Mouse (Mus musculus): ENCODE data around the gene Prtn3. TPM values are rescaled to one million over a fixed set of nuclear protein-coding genes. Genes with fewer than 3 reads are reported as not detected.

Gene Prtn3
- polyA plus RNA-seq (2012; rRNA removed) = 15.3 and 15.8 TPM in 2 replicates

GRCm38 (mm10) chr10:79874290-79874862 lies at the start of gene Prtn3, which contains the start of gene Plppr3:
Gene Prtn3, plus strand, starts transcription at chr10:79874476.
Gene Plppr3, minus strand, starts transcription at chr10:79874634.

DNA sequence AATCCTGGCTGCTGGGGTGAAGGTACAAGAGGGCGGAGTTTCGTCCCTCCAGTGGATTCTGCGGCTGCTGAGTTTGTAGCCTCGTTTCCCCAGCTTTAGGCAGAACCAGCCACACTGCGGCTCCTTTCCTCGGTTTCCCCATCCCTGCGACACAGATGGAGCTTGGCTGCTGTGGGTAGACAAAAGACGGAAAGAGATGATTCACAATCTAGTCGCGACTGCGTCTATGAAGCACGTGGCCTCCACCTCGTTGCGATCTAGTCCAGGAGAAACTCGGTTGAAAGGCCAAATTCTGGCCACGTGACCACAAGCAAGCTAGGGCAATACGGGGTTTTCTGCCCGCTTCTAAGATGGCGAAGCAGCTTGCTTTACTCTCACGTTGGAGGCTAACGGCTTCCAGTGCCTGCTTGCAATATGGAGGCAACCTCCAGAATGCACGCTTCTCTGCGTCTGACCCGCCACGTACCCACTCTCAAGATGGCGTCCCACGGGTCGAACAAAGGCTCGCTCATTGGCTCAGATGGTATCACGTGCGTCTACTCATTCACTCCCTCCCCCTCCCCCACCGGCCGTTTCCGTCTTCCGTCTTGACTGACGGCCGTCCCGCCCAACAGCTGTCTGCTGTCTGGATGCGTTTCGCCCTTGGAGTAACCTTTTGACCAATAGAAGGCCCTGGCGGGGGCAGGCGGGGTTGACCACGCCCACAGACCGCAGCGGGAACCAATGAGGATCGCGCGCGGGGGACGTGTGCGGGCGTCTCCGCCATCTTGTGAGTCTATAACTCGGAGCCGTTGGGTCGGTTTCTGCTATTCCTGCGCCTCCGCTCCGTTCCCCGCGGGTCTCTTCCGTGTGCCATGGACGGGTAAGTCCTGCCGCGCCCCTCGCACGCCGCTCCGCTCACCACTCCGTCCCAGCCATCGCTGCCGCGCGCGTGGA lies 20.1 kb upstream of the Prtn3 start, which contains the start of gene Ptbp1:
TSS of gene Ptbp1 (plus strand) at position 568 of the 936 bp plus-strand sequence.

GRCm38 (mm10) chr10:79886054-79886453 lies 11.8 kb downstream of the Prtn3 start, which contains the start of gene Elane:
Gene Elane, plus strand, starts transcription at chr10:79886247.

GRCm38 (mm10) chr10:79890670-79891069 lies 16.4 kb downstream of the Prtn3 start, which contains the start of gene Cfd:
Gene Cfd, plus strand, starts transcription at chr10:79890853.

GRCm38 (mm10) chr10:79908167-79909091 lies 34.2 kb downstream of the Prtn3 start, which contains the start of gene Med16:
Gene Med16, minus strand, starts transcription at chr10:79908923.

GRCm38 (mm10) chr10:79910556-79910955 lies 36.3 kb downstream of the Prtn3 start, which contains the start of gene Gm26602:
Gene Gm26602, plus strand, starts transcription at chr10:79910856.

DNA sequence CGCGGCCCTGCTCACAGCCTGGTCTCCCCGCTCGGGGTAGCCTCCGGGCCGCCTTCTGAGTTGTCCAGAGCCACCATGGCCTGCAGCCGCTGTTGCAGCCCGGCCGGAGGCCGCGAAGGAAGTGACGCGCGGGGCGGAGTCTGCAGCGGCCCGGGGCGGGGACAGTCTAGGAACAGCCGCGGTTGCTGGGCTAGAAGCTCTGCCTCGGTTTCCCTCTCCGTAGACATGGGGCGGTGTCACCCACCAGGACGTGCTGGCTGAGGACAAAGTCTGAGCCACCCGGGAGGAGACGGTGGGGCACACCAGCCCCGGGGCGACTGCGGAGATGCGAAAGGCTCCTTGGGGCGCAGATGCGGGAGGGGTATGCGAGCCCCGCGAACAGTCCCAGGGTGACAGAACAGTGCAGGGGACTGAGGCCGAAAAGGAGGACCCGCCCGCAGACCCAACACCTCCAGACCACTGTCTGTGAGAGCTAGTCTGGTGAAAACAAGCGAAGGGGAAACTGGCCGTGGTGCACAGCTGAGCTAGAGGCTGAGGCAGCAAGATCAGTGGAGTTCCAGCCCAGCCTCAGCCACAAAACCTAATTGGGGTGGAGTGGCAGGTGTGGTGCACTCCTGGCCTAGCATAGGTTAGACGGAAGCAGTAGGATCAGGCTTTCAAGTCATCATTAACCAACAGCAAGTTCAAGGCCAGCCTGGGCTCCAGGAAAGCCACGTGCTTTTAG lies 42.7 kb downstream of the Prtn3 start, which contains the start of gene Kiss1r:
TSS of gene Kiss1r (plus strand) at position 164 of the 724 bp plus-strand sequence.

DNA sequence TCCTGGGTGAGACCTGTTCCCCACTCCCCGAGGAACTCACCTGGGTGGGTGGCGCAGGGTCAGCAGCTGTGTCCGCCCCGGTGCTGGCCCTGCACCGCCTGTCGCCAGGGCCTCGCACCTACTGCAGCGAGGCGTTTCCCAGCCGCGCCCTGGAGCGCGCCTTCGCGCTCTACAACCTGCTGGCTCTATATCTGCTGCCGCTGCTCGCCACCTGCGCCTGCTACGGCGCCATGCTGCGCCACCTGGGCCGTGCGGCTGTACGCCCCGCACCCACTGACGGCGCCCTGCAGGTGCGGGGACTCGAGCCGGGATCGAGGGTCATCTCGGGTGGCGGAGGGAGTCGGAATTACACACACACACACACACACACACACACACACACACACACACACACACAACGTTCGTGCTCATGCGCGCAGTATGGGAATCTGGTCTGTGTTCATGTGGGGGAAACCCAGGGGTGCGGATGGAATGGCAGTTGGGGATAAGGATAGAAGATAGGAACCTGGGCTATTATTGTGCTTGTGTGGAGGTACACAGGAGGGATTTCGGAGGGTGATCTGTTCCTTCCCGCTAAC lies 46.8 kb downstream of the Prtn3 start, which contains the start of gene R3hdm4:
TSS of gene R3hdm4 (minus strand) at position 251 of the 578 bp plus-strand sequence.

GRCm38 (mm10) chr10:79926491-79927323 lies 52.4 kb downstream of the Prtn3 start, which contains the start of gene Arid3a:
Gene Arid3a, plus strand, starts transcription at chr10:79927043.

Other genes starting within 250 kb of the Prtn3 start
- 29.5 and 34.5 TPM in 2 replicates for gene Shc2, start 236.6 kb upstream of the Prtn3 start, polyA plus RNA-seq (2012; rRNA removed)
- gene Odf3l2, start 228.7 kb upstream of the Prtn3 start, polyA plus RNA-seq (2012; rRNA removed) = not detected in 2 replicates
- gene Madcam1, start 209.9 kb upstream of the Prtn3 start, polyA plus RNA-seq (2012; rRNA removed) = 0.50 and 2.5 TPM in 2 replicates
- gene Tpgs1, start 205.1 kb upstream of the Prtn3 start, polyA plus RNA-seq (2012; rRNA removed) = 47.9 and 61.7 TPM in 2 replicates
- 177 and 195 TPM in 2 replicates for gene Cdc34, start 192.3 kb upstream of the Prtn3 start, polyA plus RNA-seq (2012; rRNA removed)
- gene Gzmm, start 185.5 kb upstream of the Prtn3 start, polyA plus RNA-seq (2012; rRNA removed) = 0.81 and 1.5 TPM in 2 replicates
- gene Bsg, start 170.0 kb upstream of the Prtn3 start, polyA plus RNA-seq (2012; rRNA removed) = 332 and 473 TPM in 2 replicates
- 1.0 and 1.2 TPM in 2 replicates for gene Hcn2, start 157.8 kb upstream of the Prtn3 start, polyA plus RNA-seq (2012; rRNA removed)
- 51.6 and 58.3 TPM in 2 replicates for gene Polrmt, start 127.9 kb upstream of the Prtn3 start, polyA plus RNA-seq (2012; rRNA removed)
- gene Fgf22, start 119.4 kb upstream of the Prtn3 start, polyA plus RNA-seq (2012; rRNA removed) = 0.08 and 0.26 TPM in 2 replicates
- gene Rnf126, start 107.5 kb upstream of the Prtn3 start, polyA plus RNA-seq (2012; rRNA removed) = 122 and 132 TPM in 2 replicates
- gene Fstl3, start 97.2 kb upstream of the Prtn3 start, polyA plus RNA-seq (2012; rRNA removed) = 1.00 and 2.3 TPM in 2 replicates
- gene Prss57, start 83.5 kb upstream of the Prtn3 start, polyA plus RNA-seq (2012; rRNA removed) = 0.08 and 0.16 TPM in 2 replicates
- 98.3 and 130 TPM in 2 replicates for gene Palm, start 80.9 kb upstream of the Prtn3 start, polyA plus RNA-seq (2012; rRNA removed)
- gene Misp, start 53.5 kb upstream of the Prtn3 start, polyA plus RNA-seq (2012; rRNA removed) = 0.64 and 0.96 TPM in 2 replicates
- gene Ptbp1, start 20.0 kb upstream of the Prtn3 start, polyA plus RNA-seq (2012; rRNA removed) = 162 and 407 TPM in 2 replicates
- gene Plppr3, start 158 bp downstream of the Prtn3 start, polyA plus RNA-seq (2012; rRNA removed) = 256 and 339 TPM in 2 replicates
- 0.43 and 0.54 TPM in 2 replicates for gene Elane, start 11.8 kb downstream of the Prtn3 start, polyA plus RNA-seq (2012; rRNA removed)
- gene Cfd, start 16.4 kb downstream of the Prtn3 start, polyA plus RNA-seq (2012; rRNA removed) = 0.09 and 0.50 TPM in 2 replicates
- gene Med16, start 34.4 kb downstream of the Prtn3 start, polyA plus RNA-seq (2012; rRNA removed) = 47.8 and 59.6 TPM in 2 replicates
- gene Gm26602, start 36.4 kb downstream of the Prtn3 start, polyA plus RNA-seq (2012; rRNA removed) = not detected in 2 replicates
- 1.2 and 1.3 TPM in 2 replicates for gene Kiss1r, start 42.5 kb downstream of the Prtn3 start, polyA plus RNA-seq (2012; rRNA removed)
- 110 and 123 TPM in 2 replicates for gene R3hdm4, start 46.7 kb downstream of the Prtn3 start, polyA plus RNA-seq (2012; rRNA removed)
- gene Arid3a, start 52.6 kb downstream of the Prtn3 start, polyA plus RNA-seq (2012; rRNA removed) = 11.1 and 12.1 TPM in 2 replicates
- gene Wdr18, start 85.7 kb downstream of the Prtn3 start, polyA plus RNA-seq (2012; rRNA removed) = 40.0 and 55.7 TPM in 2 replicates
- 0.28 and 0.39 TPM in 2 replicates for gene Grin3b, start 96.2 kb downstream of the Prtn3 start, polyA plus RNA-seq (2012; rRNA removed)
- 120 and 158 TPM in 2 replicates for gene Tmem259, start 109.9 kb downstream of the Prtn3 start, polyA plus RNA-seq (2012; rRNA removed)
- 66.5 and 128 TPM in 2 replicates for gene Cnn2, start 114.1 kb downstream of the Prtn3 start, polyA plus RNA-seq (2012; rRNA removed)
- 7.7 and 7.9 TPM in 2 replicates for gene Abca7, start 122.0 kb downstream of the Prtn3 start, polyA plus RNA-seq (2012; rRNA removed)
- gene Arhgap45, start 142.2 kb downstream of the Prtn3 start, polyA plus RNA-seq (2012; rRNA removed) = 12.5 and 14.7 TPM in 2 replicates
- 194 and 280 TPM in 2 replicates for gene Polr2e, start 165.3 kb downstream of the Prtn3 start, polyA plus RNA-seq (2012; rRNA removed)
- gene Gpx4, start 172.7 kb downstream of the Prtn3 start, polyA plus RNA-seq (2012; rRNA removed) = 416 and 440 TPM in 2 replicates
- gene Sbno2, start 231.1 kb downstream of the Prtn3 start, polyA plus RNA-seq (2012; rRNA removed) = 16.6 and 19.3 TPM in 2 replicates
- 119 and 142 TPM in 2 replicates for gene Stk11, start 241.3 kb downstream of the Prtn3 start, polyA plus RNA-seq (2012; rRNA removed)

Measured in central nervous system, embryonic 11.5 days (tissue).